Mouse (Mus musculus) kidney, embryonic 15.5 days (tissue): ENCODE data around the gene Pnpla7. TPM values are rescaled to one million over a fixed set of nuclear protein-coding genes. Genes with fewer than 3 reads are reported as not detected.

Source experiments
- microRNA-seq: library from miRNA; unstranded; fragments of <30 nt; microRNA quantifications from one replicate; pipeline ENCODE4, GENCODE M21; 2016
- polyA plus RNA-seq: library from polyadenylated mRNA; unstranded; fragments of >200 nt; fragmentation: Nextera tagmentation; extraction: Ambion mirVana; gene quantifications from 2 replicates; pipeline ENCODE4 v1.2.1, GENCODE M21; 2015

Pnpla7 gene
- polyA plus RNA-seq, 1 experiment from 2014 or later: 9.0 TPM

Small RNAs within 50 kb of the gene (microRNA-seq; reads per million reads assigned to microRNA genes)
- not detected for gene Gm22875
- not detected for gene Gm24328
- not detected for gene Mir7664

Other genes starting within 250 kb of the Pnpla7 start
- 1.1 TPM in 2 replicates for gene Cacna1b, start 212.9 kb upstream of the Pnpla7 start, polyA plus RNA-seq
- 88.4 and 93.2 TPM in 2 replicates for gene Ehmt1, start 56.4 kb upstream of the Pnpla7 start, polyA plus RNA-seq
- 45.3 and 48.5 TPM in 2 replicates for gene Arrdc1, start 40.8 kb upstream of the Pnpla7 start, polyA plus RNA-seq
- gene Zmynd19, start 26.2 kb upstream of the Pnpla7 start, polyA plus RNA-seq: 15.9 and 22.9 TPM in 2 replicates
- gene Dph7, start 13.6 kb upstream of the Pnpla7 start, polyA plus RNA-seq: 28.3 and 29.5 TPM in 2 replicates
- 116 and 127 TPM in 2 replicates for gene Mrpl41, start 935 bp upstream of the Pnpla7 start, polyA plus RNA-seq
- gene Nsmf, start 78.3 kb downstream of the Pnpla7 start, polyA plus RNA-seq: 76.5 and 91.4 TPM in 2 replicates
- gene Entpd8, start 104.3 kb downstream of the Pnpla7 start, polyA plus RNA-seq: 5.0 and 5.3 TPM in 2 replicates
- gene Noxa1, start 119.1 kb downstream of the Pnpla7 start, polyA plus RNA-seq: 0.77 and 1.1 TPM in 2 replicates
- 21.8 and 23.7 TPM in 2 replicates for gene Nrarp, start 204.7 kb downstream of the Pnpla7 start, polyA plus RNA-seq
- gene Tor4a, start 220.9 kb downstream of the Pnpla7 start, polyA plus RNA-seq: 11.7 and 14.1 TPM in 2 replicates
- 114 and 124 TPM in 2 replicates for gene Nelfb, start 235.5 kb downstream of the Pnpla7 start, polyA plus RNA-seq
- gene Stpg3, start 238.6 kb downstream of the Pnpla7 start, polyA plus RNA-seq: 0.23 and 0.55 TPM in 2 replicates
- 1.4 and 1.9 TPM in 2 replicates for gene Fam166a, start 242.7 kb downstream of the Pnpla7 start, polyA plus RNA-seq
- gene Tubb4b, start 248.7 kb downstream of the Pnpla7 start, polyA plus RNA-seq: 555 and 581 TPM in 2 replicates